Mouse (Mus musculus) heart, embryonic 14.5 days (tissue): ENCODE measurements around the gene Tnni1. TPM values are rescaled to one million over a fixed set of nuclear protein-coding genes. Genes with fewer than 3 reads are reported as not detected.

ENCODE experiments used
- ATAC-seq: fragments of 200-750 bp; cut with Nextera tagmentation; 2 replicates; pipeline ENCODE4 v1.8.0; 2017; ENCODE audit warnings: low read depth, moderate TSS enrichment; ENCODE audit not compliant: insufficient number of reproducible peaks, insufficient read depth, low FRiP score
- H3K27ac ChIP-seq, 2 experiments: fragments of 200-500 bp in 1 of 2; fragments of 300-500 bp in 1 of 2; sonication (generic) in 1 of 2; replicated peaks in 1 of 2; 2 replicates each; pipeline ENCODE4 v1.5.1; 2012 to 2014; ENCODE audit warnings: low read depth in 2 of 2, low read length in 2 of 2, control low read depth in 1 of 2, mild to moderate bottlenecking in 1 of 2, mixed read lengths in 1 of 2; ENCODE audit not compliant: control insufficient read depth in 1 of 2, insufficient read depth in 1 of 2
- H3K27me3 ChIP-seq: fragments of 300-500 bp; sonication (generic); 2 replicates; pipeline ENCODE4 v1.6.1; 2014; ENCODE audit warnings: mild to moderate bottlenecking, low read length, control low read depth; ENCODE audit not compliant: control insufficient read depth, insufficient read depth
- H3K36me3 ChIP-seq: fragments of 300-500 bp; sonication (generic); 2 replicates; pipeline ENCODE4 v1.6.1; 2014; ENCODE audit warnings: mild to moderate bottlenecking, control low read depth, low read length, mixed read lengths; ENCODE audit not compliant: control insufficient read depth, insufficient read depth
- H3K4me1 ChIP-seq, 2 experiments: fragments of 200-500 bp in 1 of 2; fragments of 300-500 bp in 1 of 2; sonication (generic) in 1 of 2; 2 replicates each; pipeline ENCODE4 v1.6.1; 2012 to 2014; ENCODE audit warnings: low read length in 2 of 2, control low read depth in 1 of 2, mixed read lengths in 1 of 2; ENCODE audit not compliant: control insufficient read depth in 2 of 2, insufficient read depth in 2 of 2
- H3K4me2 ChIP-seq: fragments of 300-500 bp; sonication (generic); 2 replicates; pipeline ENCODE4 v1.6.1; 2014; ENCODE audit warnings: mild to moderate bottlenecking, low read length
- H3K4me3 ChIP-seq, 2 experiments: fragments of 200-500 bp in 1 of 2; fragments of 300-500 bp in 1 of 2; sonication (generic) in 1 of 2; 2 replicates each; pipeline ENCODE4 v1.5.1; 2012 to 2014; ENCODE audit warnings: low read length in 2 of 2, mild to moderate bottlenecking in 2 of 2, control low read depth in 1 of 2, low read depth in 1 of 2, moderate library complexity in 1 of 2; ENCODE audit not compliant: control insufficient read depth in 1 of 2, insufficient read depth in 1 of 2
- H3K9ac ChIP-seq: fragments of 300-500 bp; sonication (generic); 2 replicates; pipeline ENCODE4 v1.6.1; 2014; ENCODE audit warnings: mild to moderate bottlenecking, low read length
- H3K9me3 ChIP-seq: fragments of 300-500 bp; sonication (generic); 2 replicates; pipeline ENCODE4 v1.6.1; 2016; ENCODE audit warnings: low read length, control low read depth; ENCODE audit not compliant: control insufficient read depth
- WGBS: fragments of 180-500 bp; shearing (Covaris S2); extraction: QIAGEN DNeasy Blood & Tissue Kit; methylation state at CpG from one replicate; pipeline ENCODE4 v1.1.7; 2014; 5-methylcytosine and 5-hydroxymethylcytosine counted together
- polyA plus RNA-seq: library from polyadenylated mRNA; unstranded; fragments of >200 nt; fragmentation: Nextera tagmentation; extraction: Ambion mirVana; gene quantifications from 2 replicates; pipeline ENCODE4 v1.2.1, GENCODE M21; 2014

Tnni1 gene
- polyA plus RNA-seq, 1 experiment from 2014 or later, result 5,035 TPM

- peak overlapping the region; percentile 79 for H3K4me2 ChIP-seq
- H3K4me1 ChIP-seq, result peaks cover 55 to 73% of the 10 kb centered on the region in 2 experiments
- peak overlapping the region; percentile 78 for H3K9ac ChIP-seq
- no peaks in the 10 kb centered on the region for H3K9me3 ChIP-seq
- H3K27ac ChIP-seq, result peak overlapping the region; percentile 93 to 96
- no peaks in the 10 kb centered on the region for H3K27me3 ChIP-seq
- H3K4me3 ChIP-seq, result peak overlapping the region; percentile 32 to 35
- H3K36me3 ChIP-seq, result no peaks in the 10 kb centered on the region
- WGBS, result 4% methylated on average over 20 of the region's 20 CpGs
- ATAC-seq, result peak; percentile 67
Observed at GRCm38 (mm10) chr1:135794216-135795134, 15.2 kb downstream of the Tnni1 start.

GRCm38 (mm10) chr1:135798492-135798891, 19.3 kb downstream of the Tnni1 start:
- Histone ChIP-seq H3K9me3 (no peaks in the 10 kb centered on the region), H3K36me3 (peaks cover 27% of the 10 kb centered on the region), H3K4me1 (peaks cover 64 to 79% of the 10 kb centered on the region in 2 experiments), H3K27ac (peak overlapping the region; percentile 80 to 100), H3K4me2 (peak overlapping the region; percentile 75), H3K27me3 (no peaks in the 10 kb centered on the region), H3K9ac (peak overlapping the region; percentile 97), H3K4me3 (no peak overlapping the region)
- ATAC-seq, result no peak
- WGBS, result 24% methylated on average over 1 of the region's 1 CpGs

- ATAC-seq, result peak; percentile 36
- Histone ChIP-seq H3K4me2 (peak overlapping the region; percentile 75), H3K9me3 (no peaks in the 10 kb centered on the region), H3K27ac (peak overlapping the region; percentile 100), H3K4me3 (peak overlapping the region; percentile 62 to 63), H3K9ac (peak overlapping the region; percentile 97), H3K4me1 (peaks cover 65 to 79% of the 10 kb centered on the region in 2 experiments), H3K27me3 (no peaks in the 10 kb centered on the region), H3K36me3 (peaks cover 33% of the 10 kb centered on the region)
- WGBS, result 5% methylated on average over 8 of the region's 8 CpGs
Observed at GRCm38 (mm10) chr1:135799109-135799627, 19.9 kb downstream of the Tnni1 start.

GRCm38 (mm10) chr1:135800192-135800950, 21.1 kb downstream of the Tnni1 start:
- Histone ChIP-seq H3K4me3 (peak overlapping the region; percentile 62 to 63), H3K4me2 (peak overlapping the region; percentile 75)

GRCm38 (mm10) chr1:135807546-135807945, 28.3 kb downstream of the Tnni1 start:
- H3K4me1 ChIP-seq, result peaks cover 37 to 62% of the 10 kb centered on the region in 2 experiments
- H3K4me3 ChIP-seq, result no peak overlapping the region
- peaks cover 91% of the 10 kb centered on the region for H3K36me3 ChIP-seq
- H3K27ac ChIP-seq, result peak overlapping the region; percentile 17 to 58; a peak in 3 of 4 replicates
- no peaks in the 10 kb centered on the region for H3K9me3 ChIP-seq
- H3K4me2 ChIP-seq, result peak overlapping the region; percentile 23
- no peak for ATAC-seq
- WGBS, result 41% methylated on average over 10 of the region's 10 CpGs
- no peaks in the 10 kb centered on the region for H3K27me3 ChIP-seq
- H3K9ac ChIP-seq, result peak overlapping the region; percentile 59

More at GRCm38 (mm10) chr1:135800192-135800950, 21.1 kb downstream of the Tnni1 start:
- 6% methylated on average over 8 of the region's 8 CpGs for WGBS
- peak; percentile 93 for ATAC-seq
- no peaks in the 10 kb centered on the region for H3K27me3 ChIP-seq
- peak overlapping the region; percentile 100 for H3K27ac ChIP-seq
- H3K36me3 ChIP-seq, result peaks cover 45% of the 10 kb centered on the region
- peak overlapping the region; percentile 97 for H3K9ac ChIP-seq
- H3K9me3 ChIP-seq, result no peaks in the 10 kb centered on the region
- H3K4me1 ChIP-seq, result peaks cover 63 to 79% of the 10 kb centered on the region in 2 experiments

GRCm38 (mm10) chr1:135810180-135810579, 30.9 kb downstream of the Tnni1 start:
- H3K9me3 ChIP-seq, result no peaks in the 10 kb centered on the region
- no peak overlapping the region; a peak in 1 of 4 replicates for H3K27ac ChIP-seq
- H3K36me3 ChIP-seq, result peaks cover 65% of the 10 kb centered on the region
- H3K4me1 ChIP-seq, result peaks cover 23 to 49% of the 10 kb centered on the region in 2 experiments
- H3K9ac ChIP-seq, result no peak overlapping the region
- no peaks in the 10 kb centered on the region for H3K27me3 ChIP-seq
- H3K4me2 ChIP-seq, result no peak overlapping the region
- 0 out of 2 replicates have a peak, but pooled peaks have one; percentile 8 for ATAC-seq
- WGBS, result 64% methylated on average over 2 of the region's 2 CpGs
- no peak overlapping the region for H3K4me3 ChIP-seq

GRCm38 (mm10) chr1:135811016-135811646, 31.9 kb downstream of the Tnni1 start:
- Histone ChIP-seq H3K9ac (0 out of 2 replicates have a peak overlapping the region, but pooled peaks have one; percentile 44), H3K27ac (peak overlapping the region; percentile 74 to 85; a peak in 3 of 4 replicates), H3K27me3 (no peaks in the 10 kb centered on the region), H3K4me3 (no peak overlapping the region), H3K36me3 (peaks cover 55% of the 10 kb centered on the region), H3K4me2 (no peak overlapping the region), H3K4me1 (peaks cover 19 to 44% of the 10 kb centered on the region in 2 experiments), H3K9me3 (no peaks in the 10 kb centered on the region)
- ATAC-seq, result 0 out of 2 replicates have a peak, but pooled peaks have one; percentile 27
- WGBS, result 22% methylated on average over 7 of the region's 7 CpGs
